Mouse (Mus musculus) left cerebral cortex, adult 2 months (tissue): ENCODE results near the gene Hilpda. TPM values are rescaled to one million over a fixed set of nuclear protein-coding genes. Genes with fewer than 3 reads are reported as not detected.
A peak's percentile ranks its signal among the peaks of the same experiment; 100 is the strongest.

Source experiments
- DNase-seq, 2 experiments: peaks; one replicate each; pipeline ENCODE4 v3.0.0; 2021 to 2022; ENCODE audit warnings: low spot score in 2 of 2, mixed read lengths in 1 of 2; ENCODE audit errors: extremely low spot score in 1 of 2
- H3K27ac ChIP-seq: fragments of 200-600 bp; 2 replicates; pipeline ENCODE4 v1.8.1; 2022
- H3K4me3 ChIP-seq: fragments of 200-600 bp; 2 replicates; pipeline ENCODE4 v1.8.1; 2022
- CTCF ChIP-seq: fragments of 200-600 bp; IDR thresholded peaks from 2 replicates; pipeline ENCODE4 v1.8.1; 2022; ENCODE audit warnings: antibody characterized with exemption, mild to moderate bottlenecking, moderate library complexity
- intact Hi-C: fragments of 180-260 bp; cut with DNase I; formaldehyde crosslinking; loops from one replicate; pipeline ENCODE4 v1.15.1; 2025
- total RNA-seq, 2 experiments: library from RNA; stranded (reverse); gene quantifications; 2 replicates each; pipeline ENCODE4 v1.2.3; 2021

Gene Hilpda
- total RNA-seq, 2 experiments from 2014 or later, result 8.0 to 9.1 TPM

DNA sequence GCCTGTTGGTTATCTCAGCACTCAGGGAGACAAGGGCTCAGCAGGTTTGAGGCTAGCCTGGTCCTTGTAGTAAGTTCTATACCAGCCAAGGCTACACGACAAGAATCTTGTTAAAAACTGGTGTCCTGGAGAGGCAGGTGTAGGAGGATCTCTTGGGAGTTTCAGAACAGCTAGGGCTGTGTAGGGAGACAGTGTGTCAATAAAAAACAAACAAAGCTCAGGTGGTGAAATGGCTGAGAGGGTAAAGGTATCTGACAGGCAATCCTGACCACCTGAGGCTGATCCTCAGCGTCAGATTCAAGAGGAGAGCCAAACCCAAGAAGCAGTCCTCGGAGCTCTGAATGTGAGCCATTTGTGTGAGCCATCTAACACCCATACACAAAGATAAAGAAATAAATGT lies 26.1 kb upstream of the Hilpda start:
- Histone ChIP-seq H3K4me3 (no peak overlapping the region), H3K27ac (no peak overlapping the region)
- DNase-seq, result no peak
- TF ChIP-seq CTCF, result no peak
- intact Hi-C loops, result no loop called here

DNA sequence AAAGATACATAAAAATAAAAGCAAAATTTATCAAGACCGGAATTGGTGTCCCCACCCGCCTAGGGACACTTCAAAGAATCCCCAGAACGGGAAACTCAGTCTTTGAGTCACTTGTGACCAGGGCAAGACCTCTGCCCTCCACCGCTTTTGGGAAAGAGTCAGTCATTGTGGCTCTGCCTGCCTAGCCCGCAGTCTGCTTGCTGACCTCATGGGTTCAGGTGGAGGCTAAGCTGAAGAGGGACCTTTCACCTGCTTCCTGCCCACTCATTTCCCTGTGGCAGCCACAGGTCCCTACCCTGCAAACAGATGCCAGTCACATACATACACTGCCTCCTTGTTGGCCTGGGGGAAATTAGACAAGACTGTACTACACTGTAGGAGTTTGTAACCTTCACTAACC lies 25.7 kb upstream of the Hilpda start:
- H3K4me3 ChIP-seq, result no peak overlapping the region
- H3K27ac ChIP-seq, result no peak overlapping the region
- DNase-seq, result no peak
- no peak for TF ChIP-seq CTCF
- intact Hi-C loops, result no loop called here

DNA sequence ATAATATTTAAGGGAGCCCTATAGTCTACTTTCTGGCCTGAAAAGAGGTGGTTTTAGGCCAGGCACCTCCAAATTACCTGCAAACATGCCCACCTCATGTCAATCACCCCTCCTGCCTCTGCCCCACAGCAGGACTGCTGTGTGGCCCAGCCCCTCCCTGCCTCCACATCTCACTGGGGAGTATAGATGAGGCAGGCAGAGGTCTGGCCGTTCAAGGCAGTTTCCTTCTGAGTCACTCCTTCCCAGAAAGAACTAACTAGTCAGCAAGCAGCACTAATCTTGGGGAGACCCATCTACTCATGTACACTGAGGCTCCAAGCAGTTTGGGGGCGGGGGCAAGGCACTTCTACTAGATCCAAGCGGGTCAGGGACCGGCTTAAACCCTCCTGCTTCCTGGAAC lies 25.2 kb upstream of the Hilpda start:
- Histone ChIP-seq H3K27ac (no peak overlapping the region), H3K4me3 (no peak overlapping the region)
- DNase-seq, result no peak
- TF ChIP-seq CTCF, result no peak
- intact Hi-C loops, result no loop called here

GRCm38 (mm10) chr6:29259418-29259817 lies 12.9 kb upstream of the Hilpda start:
- no peak for DNase-seq
- intact Hi-C loops, result no loop called here
- no peak overlapping the region for H3K4me3 ChIP-seq
- no peak for TF ChIP-seq CTCF
- no peak overlapping the region for H3K27ac ChIP-seq

DNA sequence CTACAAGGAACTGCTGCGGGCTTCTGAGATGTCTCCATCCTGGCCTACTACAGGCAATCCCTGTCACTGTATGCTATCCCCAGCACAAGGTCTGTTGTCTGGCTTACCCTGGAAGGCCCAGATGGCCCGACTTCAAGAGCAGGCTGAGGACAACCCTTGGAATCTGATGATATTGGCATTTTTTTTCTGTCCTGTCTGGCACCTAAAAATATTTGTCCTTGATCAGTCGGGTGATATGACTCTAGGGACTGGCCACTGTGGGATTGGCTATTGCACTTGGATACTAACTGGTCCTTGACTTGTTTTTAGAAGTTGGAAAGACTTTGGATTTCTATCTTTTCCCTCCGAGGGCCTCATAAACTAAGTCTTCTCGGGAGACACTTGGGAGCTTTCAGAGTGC lies 10.5 kb upstream of the Hilpda start:
- no peak for DNase-seq
- no peak overlapping the region for H3K27ac ChIP-seq
- intact Hi-C loops, result no loop called here
- no peak for TF ChIP-seq CTCF
- H3K4me3 ChIP-seq, result no peak overlapping the region

DNA sequence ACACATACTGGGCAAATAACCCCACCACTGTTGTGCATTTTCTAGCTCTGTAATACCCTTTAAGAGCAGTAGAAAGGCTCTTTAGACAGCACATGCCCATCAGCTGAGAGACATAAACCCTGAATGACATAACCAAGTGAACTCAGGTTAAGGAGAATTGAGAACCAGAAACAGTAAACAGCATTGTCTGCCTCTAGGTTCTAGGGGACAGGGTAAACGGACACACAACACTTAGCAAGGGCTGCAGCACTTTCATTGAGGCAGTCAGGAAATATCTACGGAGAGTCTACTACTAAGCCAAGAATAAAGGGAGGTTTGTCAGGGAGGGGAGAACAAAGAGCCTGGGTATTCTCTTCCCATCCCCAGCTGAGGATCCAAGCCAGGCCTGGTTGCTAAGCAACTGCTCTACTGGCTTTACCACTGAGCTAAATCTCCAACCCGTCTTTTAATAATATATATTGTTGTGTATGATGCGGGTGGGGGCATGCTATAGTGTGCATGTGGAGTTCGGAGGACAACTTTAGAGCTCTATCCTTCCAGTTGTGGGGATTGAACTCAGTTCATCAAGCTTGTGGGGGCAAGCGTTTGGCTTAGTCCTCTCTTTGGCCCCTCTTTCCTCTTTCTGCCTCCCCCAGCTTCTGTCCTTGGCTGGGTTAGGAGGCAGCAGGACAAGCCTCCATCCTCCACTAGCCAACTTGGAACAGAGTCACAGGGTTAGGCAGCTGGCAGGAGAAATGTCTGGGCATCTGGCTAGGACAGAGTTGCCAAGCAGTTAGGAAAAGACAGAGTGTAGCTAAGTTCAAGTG lies 8.4 kb upstream of the Hilpda start:
- intact Hi-C loops, result no loop called here
- Histone ChIP-seq H3K4me3 (no peak overlapping the region), H3K27ac (no peak overlapping the region)
- peak in 1 of 2 experiments; percentile 28 for DNase-seq
- no peak for TF ChIP-seq CTCF

DNA sequence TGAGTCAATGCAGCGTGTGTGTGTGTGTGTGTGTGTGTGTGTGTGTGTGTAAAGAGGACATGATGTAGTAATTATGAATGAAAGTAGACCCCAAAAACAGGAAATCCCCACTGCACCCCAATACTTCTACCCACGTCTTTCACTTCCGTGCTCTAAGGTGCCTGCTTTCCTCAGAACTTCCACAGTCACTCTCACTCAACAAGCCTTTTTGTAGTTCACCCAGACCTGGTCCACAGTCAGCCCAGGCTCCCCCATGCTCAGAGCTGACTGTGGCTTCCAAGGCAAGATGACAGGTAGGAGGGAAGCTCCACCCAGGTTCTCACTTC lies 7.9 kb upstream of the Hilpda start:
- no peak overlapping the region for H3K4me3 ChIP-seq
- intact Hi-C loops, result no loop called here
- DNase-seq, result no peak
- TF ChIP-seq CTCF, result no peak
- no peak overlapping the region for H3K27ac ChIP-seq

DNA sequence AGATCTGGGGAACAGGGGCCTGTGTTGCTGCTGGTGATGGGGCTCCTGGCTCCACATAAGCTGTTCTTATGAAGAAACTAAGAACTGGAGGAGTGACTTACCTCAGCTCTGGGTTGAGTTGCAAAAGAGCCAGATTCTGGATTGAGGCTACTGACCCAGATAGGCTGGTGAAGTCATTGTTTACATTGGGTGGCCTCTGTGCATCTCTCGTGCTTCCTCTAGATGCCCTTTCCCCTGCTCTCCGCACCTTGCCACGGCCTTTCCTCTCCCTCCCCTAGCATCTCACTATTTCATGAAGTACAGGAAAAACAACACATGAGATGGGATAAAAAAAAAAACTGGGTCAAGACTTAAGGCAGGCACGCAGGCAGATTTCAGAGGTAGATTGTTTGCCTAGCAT lies 5.4 kb upstream of the Hilpda start:
- DNase-seq, result no peak
- intact Hi-C loops, result no loop called here
- no peak overlapping the region for H3K4me3 ChIP-seq
- TF ChIP-seq CTCF, result no peak
- H3K27ac ChIP-seq, result no peak overlapping the region

GRCm38 (mm10) chr6:29269006-29269668 lies 3.2 kb upstream of the Hilpda start:
- DNase-seq, result no peak
- TF ChIP-seq CTCF, result no peak
- Histone ChIP-seq H3K4me3 (no peak overlapping the region), H3K27ac (no peak overlapping the region)
- intact Hi-C loops, result no loop called here

DNA sequence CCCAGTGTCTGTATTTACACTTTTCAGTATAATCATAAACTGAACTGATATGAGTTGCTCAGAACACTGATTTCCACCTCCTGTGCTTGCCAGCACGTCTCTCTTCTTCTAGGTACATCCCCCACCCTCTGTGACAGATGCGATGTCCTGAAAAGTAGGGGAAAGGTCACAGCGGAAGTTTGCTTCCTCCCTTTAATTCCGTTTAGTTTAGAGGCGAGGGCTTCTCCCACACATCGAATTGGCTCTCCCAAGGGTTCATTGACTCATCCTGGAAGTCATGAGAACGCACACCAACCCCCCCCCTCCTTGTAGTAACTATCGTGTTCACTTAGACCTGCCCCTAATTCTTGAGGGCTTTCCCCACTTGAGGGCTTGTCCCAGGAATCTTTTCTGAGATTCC lies 1.3 kb upstream of the Hilpda start:
- H3K4me3 ChIP-seq, result peak overlapping the region; percentile 35; the same call in 1 of the 2 replicates
- no peak overlapping the region for H3K27ac ChIP-seq
- intact Hi-C loops, result no loop called here
- no peak for TF ChIP-seq CTCF
- no peak for DNase-seq

- intact Hi-C loops, result no loop called here
- DNase-seq, result no peak
- no peak overlapping the region for H3K27ac ChIP-seq
- H3K4me3 ChIP-seq, result no peak overlapping the region
- TF ChIP-seq CTCF, result no peak
Observed at GRCm38 (mm10) chr6:29276746-29277145, 4.5 kb downstream of the Hilpda start.

DNA sequence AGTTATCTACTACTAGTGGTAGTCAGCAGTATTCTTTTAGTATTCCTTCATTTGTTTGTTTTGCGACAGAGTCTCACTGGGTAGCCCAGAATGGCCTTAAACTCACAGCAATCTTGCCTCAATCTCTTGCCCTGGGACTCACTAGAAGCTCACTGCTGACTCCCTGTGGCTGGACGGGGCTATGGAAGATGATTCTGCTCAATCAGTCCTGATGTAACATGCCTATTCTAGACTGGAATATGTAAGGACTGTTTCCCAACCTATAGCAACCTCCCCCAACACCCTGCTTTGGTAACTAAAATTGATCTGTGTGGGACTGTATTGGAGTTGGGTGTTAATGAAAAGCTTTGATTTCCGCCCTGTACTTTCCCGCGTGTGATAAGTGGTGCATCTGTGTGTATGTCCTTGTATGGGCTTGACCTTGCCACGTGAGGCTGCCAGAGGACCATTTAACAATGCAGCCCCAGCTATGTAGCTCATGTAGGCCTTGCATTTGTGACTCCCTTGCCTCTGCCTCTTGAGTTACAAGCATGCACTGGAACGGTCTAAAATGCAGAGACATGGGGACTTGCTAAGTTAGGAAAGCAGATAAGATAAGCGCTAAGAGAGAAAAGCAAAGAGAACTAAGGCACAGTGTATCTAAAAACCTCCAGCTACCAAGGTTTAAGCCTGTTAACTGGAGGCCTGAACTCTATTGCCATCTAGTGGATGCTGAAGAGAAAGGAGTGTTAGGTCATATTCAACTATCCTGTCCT lies 6.4 kb downstream of the Hilpda start:
- intact Hi-C loops, result loop anchor here (1.0 to 2.0 kb wide), 3 partner anchors 37 to 108 kb away; no protein-coding TSS in a partner anchor
- TF ChIP-seq CTCF, result peak; percentile 67
- no peak overlapping the region for H3K4me3 ChIP-seq
- H3K27ac ChIP-seq, result no peak overlapping the region
- peak in 1 of 2 experiments; percentile 23 for DNase-seq
